Mouse (Mus musculus) frontal cortex, postnatal 25 days (tissue): ENCODE data around the gene Mfap1b.
"Not testable (repeated sequence)": the region's sequence is repeated elsewhere in the genome, so short reads cannot be mapped to it uniquely, and the experiment has no call there.

Experiments used
- DNase-seq, 2 experiments: peaks; one replicate each; pipeline ENCODE4 v3.0.0; 2022; ENCODE audit warnings: low spot score in 2 of 2

Gene Mfap1b

DNA sequence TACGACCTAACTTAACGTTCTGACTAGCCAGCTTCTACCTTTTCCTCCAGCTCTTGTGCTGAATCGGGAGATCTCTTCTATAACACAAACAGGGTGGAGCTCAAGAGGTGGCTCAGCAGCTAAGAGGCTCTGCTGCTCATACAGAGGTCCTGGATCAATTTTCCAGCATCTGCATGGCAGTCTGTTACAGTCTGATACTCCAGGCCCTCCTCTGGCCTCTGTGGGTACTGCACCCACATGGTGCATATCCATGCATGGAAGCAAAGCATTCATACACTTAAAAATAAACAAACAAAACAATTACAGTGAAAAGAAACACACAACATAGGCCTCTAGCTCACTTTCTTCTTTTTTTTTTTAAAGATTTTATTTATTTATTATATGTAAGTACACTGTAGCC is 1.1 kb downstream of the Mfap1b start:
- not testable (repeated sequence) for DNase-seq

- not testable (repeated sequence) for DNase-seq
These were observed 4.9 kb downstream of the Mfap1b start for GRCm38 (mm10) chr2:121468982-121469381.

- DNase-seq, result no peak
These were observed 13.8 kb downstream of the Mfap1b start for GRCm38 (mm10) chr2:121460071-121460470.

- peak; percentile 68 to 70 for DNase-seq
These were observed 16.9 kb downstream of the Mfap1b start, which contains the start of gene Serinc4 for GRCm38 (mm10) chr2:121456692-121457642. Gene Serinc4 (minus strand): TSS chr2:121456781.

- no peak for DNase-seq
These were observed 18.3 kb downstream of the Mfap1b start for GRCm38 (mm10) chr2:121455534-121455933.

DNA sequence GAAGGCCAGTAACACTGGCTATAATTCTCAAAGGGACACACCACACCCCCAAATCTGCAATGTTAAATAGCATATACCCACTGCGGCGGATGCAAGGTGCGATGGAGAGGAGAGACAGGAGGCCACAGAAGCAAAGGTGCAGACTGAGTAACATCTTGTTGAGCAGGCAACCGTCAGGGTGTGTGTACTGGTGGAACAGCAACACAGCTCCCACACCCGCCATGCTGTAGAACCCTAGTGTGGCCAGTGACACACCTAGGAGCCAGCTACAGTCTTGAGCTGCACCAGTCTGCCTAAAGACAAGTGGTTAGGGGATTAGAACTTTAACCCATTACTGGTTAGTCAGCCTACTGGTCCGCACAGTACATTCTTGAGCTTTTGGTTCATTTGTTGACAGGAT is 19.9 kb downstream of the Mfap1b start:
- DNase-seq, result no peak

GRCm38 (mm10) chr2:121452990-121453389 is 20.9 kb downstream of the Mfap1b start, which contains the start of gene Hypk:
Gene Hypk (plus strand): TSS chr2:121453290.
- DNase-seq, result no peak

- DNase-seq, result no peak
These were observed 21.5 kb downstream of the Mfap1b start for GRCm38 (mm10) chr2:121452361-121452760.

DNA sequence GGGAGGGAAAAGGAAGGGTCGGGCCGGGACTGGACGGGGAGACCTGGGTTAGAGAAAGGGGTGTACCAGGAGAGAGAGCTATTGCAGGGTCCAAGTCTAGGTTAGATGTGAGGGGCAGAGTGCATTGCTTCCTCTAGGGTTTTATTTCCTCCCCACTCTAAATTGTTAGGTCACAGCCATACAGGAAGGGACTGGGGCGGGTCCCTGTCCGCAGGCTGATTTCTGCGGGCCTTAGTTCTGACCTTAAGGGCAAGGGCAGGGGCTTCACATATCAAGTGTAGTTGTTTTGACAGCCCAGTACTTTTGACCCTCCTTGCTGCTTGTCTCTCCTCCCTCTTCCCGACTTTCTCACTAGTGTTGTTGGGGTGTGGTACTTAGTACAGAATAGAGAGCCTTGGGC is 23.8 kb downstream of the Mfap1b start:
- DNase-seq, result no peak

- no peak for DNase-seq
These were observed 24.3 kb downstream of the Mfap1b start for GRCm38 (mm10) chr2:121449545-121450011.

- peak; percentile 94 to 97 for DNase-seq
These were observed 24.9 kb downstream of the Mfap1b start, which contains the start of gene Serf2 for GRCm38 (mm10) chr2:121448739-121449535. Gene Serf2 (plus strand): TSS chr2:121449195.

DNA sequence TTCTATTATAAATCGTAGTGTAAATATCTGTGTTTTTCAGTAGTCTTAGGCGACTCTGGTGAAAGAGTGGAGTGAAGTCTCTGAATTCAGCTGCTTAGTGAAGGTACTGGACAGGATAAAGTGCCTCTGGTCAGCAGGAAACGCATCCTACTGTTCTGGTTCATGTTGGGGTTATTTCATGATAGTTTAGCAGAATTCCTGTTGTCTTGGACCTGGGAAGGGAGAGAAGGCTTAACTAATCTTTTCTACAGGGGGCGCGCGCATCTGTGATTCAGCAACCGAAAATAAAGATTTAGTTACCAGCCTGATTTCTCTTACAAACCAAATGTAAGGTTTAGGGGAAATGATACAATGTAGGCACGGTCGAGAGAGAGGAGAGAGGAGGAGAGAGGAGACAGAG is 25.7 kb downstream of the Mfap1b start:
- DNase-seq, result no peak

GRCm38 (mm10) chr2:121447006-121447405 is 26.9 kb downstream of the Mfap1b start:
- DNase-seq, result no peak

GRCm38 (mm10) chr2:121446506-121446905 is 27.4 kb downstream of the Mfap1b start:
- DNase-seq, result no peak

DNA sequence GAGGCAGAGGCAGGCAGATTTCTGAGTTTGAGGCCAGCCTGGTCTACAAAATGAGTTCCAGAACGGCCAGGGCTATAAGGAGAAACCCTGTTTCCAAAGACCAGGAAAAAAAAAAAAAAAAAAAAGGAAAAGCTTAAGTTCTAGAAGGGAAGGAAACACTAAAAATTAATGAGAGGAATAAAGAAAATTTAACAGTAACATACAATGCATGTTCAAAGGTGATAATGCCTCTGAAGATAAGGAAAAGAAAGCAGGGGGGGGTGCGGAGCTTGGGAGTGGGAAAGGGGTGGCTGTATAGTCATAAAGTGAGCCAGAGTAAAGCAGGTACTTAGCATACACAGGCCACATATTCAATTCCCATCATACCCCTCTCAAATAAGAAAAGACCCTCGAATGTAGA is 28.8 kb downstream of the Mfap1b start:
- no peak for DNase-seq

- DNase-seq, result no peak
These were observed 29.7 kb downstream of the Mfap1b start, which contains the start of gene Ell3 for GRCm38 (mm10) chr2:121444178-121444577. Gene Ell3 (minus strand): TSS chr2:121444278.

DNA sequence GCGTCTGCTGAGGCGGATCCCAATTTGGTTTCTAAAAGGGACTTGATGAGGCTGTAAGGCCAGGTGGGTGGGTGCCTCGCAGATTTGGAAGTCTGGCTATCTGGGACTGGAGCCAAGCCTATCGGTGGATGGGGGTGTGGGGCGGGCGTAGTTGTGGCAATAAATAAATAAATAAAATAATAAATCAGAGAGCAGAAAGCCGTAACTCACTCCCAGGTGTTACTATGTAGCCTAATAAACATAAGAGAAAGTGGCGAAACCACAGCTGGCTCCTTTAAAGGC is 30.9 kb downstream of the Mfap1b start:
- DNase-seq, result no peak

DNA sequence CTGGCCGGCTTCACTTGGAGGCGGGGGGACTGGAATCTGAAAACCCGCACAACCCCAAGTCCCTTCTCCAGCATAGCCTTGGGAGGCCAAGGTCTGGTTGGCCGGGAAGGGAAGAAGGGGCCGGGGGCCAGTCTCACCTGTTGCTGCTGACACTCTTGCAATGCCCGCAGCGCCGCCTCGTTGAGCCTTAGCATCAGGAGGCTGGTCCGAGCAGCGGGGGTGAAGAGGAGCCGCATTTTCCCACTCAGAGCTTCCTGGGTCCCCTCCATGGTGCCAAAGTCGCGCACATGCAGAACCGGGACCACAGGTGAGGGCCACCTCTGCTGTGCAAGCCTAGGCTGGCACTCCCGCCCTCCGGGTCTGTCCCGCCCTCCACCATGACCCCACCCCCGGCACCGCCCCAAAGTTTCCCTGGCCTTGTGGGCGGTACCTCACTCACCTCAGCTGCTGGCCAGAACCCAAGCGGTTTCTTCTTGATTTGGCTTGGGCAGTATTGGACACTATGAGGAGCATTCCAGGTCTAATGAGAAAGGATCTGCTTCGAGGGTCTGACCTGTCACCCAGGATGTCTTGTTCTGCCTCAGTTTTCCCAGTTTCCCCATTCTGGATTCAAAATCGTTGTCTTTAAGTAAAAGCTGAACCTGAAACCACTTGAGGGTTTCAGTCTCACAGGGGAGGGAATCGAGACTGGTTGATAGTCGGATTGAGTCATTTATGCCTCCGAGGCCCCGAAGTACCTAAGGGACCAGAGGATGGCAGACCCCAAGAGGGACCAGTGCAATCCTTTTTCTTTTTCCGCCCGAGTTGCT is 31.4 kb downstream of the Mfap1b start:
- no peak for DNase-seq

DNA sequence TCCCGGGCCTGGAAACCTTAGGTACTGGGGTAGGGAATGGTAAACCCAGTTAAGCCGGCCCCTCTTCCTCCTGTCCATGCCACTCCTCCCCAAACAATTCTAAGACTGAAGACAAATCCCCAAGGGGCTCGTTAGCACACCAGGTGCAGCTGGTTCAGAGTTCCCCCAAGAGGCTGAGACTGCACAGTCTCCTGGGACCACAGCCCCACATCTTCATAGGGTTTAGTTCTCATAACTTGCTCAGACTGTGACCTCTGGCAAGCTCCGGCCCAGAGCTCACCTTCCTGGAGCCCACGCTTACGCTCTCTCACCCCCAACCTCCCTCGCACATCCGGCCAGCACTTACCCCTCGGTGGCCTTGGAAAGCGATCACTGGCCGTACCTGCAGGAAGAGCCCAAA is 32.1 kb downstream of the Mfap1b start:
- no peak for DNase-seq

DNA sequence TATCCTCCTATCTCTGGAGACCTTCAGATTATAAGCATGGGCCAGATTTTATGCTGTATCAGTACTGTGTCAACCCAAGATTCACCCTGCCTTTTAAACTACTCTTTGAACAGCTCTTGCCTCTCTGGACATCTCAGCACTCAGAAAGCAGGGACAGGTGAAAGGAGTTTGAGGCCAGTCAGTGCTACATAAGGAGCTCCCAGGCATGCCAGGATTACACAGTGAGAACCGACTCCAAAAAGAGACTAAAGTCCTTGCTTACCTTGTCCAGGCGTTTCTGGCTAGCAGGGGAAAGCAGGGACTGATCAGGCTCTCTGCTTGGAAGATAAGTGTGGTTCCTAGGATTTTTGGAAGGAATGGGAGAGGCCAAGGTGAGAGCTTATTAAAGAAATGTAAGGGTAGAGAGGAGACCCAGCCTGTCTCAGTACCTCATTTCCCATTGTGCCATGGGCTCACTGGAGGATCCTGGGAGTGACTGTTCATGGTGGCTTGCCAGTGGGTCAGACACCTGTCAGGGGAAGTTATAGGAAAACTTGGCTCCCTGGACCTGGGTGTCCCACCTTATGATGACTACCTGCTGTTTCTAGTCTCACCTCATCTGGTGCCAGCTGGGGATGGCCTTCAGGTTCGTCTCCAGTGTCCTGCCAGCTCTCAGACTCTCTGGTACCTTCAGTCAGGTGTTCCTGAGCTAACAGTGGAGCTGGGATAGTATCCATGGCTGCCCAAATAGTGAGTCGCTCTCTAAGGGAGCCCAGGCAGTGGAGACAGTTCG is 32.8 kb downstream of the Mfap1b start:
- DNase-seq, result no peak

DNA sequence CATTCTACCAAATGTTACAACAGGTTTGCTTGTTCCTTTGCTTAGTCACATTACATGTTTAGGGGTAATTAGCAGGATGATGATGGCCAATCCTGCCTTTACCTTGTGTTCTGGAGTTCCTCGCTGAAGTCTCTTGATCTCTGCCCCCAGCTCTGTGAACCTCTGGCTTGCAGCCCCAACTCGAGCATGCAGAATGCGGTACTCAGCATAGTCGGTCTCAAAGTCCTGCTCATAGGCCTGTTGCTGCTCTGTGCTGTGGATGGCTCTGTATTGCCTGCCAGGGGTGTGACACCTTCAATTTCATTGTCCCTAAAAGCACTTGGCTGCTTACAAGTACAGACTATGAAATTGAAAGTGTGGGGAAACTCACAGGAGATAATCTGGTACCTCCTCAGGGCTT is 34.1 kb downstream of the Mfap1b start:
- DNase-seq, result no peak
